Mouse (Mus musculus) heart, embryonic 10.5 days (tissue): ENCODE results near the gene Tfap2c. TPM values are rescaled to one million over a fixed set of nuclear protein-coding genes. Genes with fewer than 3 reads are reported as not detected.
A peak's percentile ranks its signal among the peaks of the same experiment; 100 is the strongest.

Experiments used
- DNase-seq: peaks from one replicate; pipeline ENCODE4 v3.0.0-alpha.2; 2017; ENCODE audit warnings: low spot score
- H3K27ac ChIP-seq: fragments of 300-500 bp; sonication (generic); 2 replicates; pipeline ENCODE4 v1.5.1; 2016; ENCODE audit warnings: mild to moderate bottlenecking
- H3K27me3 ChIP-seq: fragments of 300-500 bp; sonication (generic); 2 replicates; pipeline ENCODE4 v1.6.1; 2016; ENCODE audit warnings: mild to moderate bottlenecking; ENCODE audit not compliant: poor library complexity, insufficient read depth, severe bottlenecking
- H3K36me3 ChIP-seq: fragments of 300-500 bp; sonication (generic); 2 replicates; pipeline ENCODE4 v1.6.1; 2016; ENCODE audit warnings: mild to moderate bottlenecking, moderate library complexity
- H3K4me1 ChIP-seq: fragments of 300-500 bp; sonication (generic); 2 replicates; pipeline ENCODE4 v1.6.1; 2016; ENCODE audit warnings: mild to moderate bottlenecking
- H3K4me3 ChIP-seq: fragments of 300-500 bp; sonication (generic); 2 replicates; pipeline ENCODE4 v1.5.1; 2016; ENCODE audit warnings: mild to moderate bottlenecking, moderate library complexity
- H3K9me3 ChIP-seq: fragments of 300-500 bp; sonication (generic); 2 replicates; pipeline ENCODE4 v1.6.1; 2016; ENCODE audit warnings: mild to moderate bottlenecking, moderate library complexity
- WGBS: fragments of 180-500 bp; shearing (Covaris S2); methylation state at CpG from one replicate; pipeline ENCODE4 v1.1.7; 2016; 5-methylcytosine and 5-hydroxymethylcytosine counted together
- polyA plus RNA-seq: library from polyadenylated mRNA; unstranded; fragments of >200 nt; fragmentation: Nextera tagmentation; extraction: Ambion mirVana; gene quantifications from 2 replicates; pipeline ENCODE4 v1.2.1, GENCODE M21; 2016

Gene Tfap2c
- 0.49 and 2.3 TPM in 2 replicates for polyA plus RNA-seq

DNA sequence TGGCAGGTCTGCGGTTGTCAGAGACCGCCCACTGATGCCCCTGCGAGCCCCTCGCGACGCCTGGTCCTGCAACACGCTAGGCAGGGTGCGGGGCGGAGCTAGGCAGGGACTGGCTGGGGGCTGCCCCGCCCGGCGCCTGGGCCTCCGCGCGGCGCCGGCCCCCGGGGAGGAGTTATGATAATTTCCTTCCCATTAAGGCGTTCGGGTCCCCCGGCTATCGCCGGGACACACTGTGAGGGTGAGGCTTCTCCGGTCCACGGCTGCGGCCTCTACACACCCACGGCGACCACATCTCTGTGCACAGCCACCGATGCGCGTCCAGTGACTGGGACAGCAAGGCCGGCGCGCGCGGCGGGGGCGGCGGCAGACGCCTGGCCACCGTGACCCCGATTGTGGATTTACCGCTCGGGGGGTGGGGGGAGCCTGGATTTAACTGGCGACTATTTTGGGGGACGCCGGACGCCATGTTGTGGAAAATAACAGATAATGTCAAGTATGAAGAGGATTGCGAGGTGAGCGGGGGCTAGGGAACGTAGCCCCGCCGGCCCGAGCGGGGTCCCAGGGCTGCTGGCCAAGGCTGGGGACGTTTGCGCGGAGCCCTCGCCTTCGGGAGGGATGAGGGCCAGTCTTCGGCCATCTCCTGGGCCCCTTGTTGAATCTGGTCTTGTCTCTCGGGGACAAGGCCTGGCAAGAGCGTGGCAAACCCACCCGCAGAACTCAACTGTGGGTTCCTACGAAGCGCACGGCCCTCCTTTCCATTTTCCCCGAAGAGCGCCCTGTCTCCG is at the start of gene Tfap2c:
TSS of gene Tfap2c (plus strand) at position 223 of the 785 bp plus-strand sequence.
- DNase-seq: no peak
- under 1% methylated on average over 70 of the region's 70 CpGs for WGBS
- H3K9me3 ChIP-seq: no peaks in the 10 kb centered on the region
- no peaks in the 10 kb centered on the region for H3K36me3 ChIP-seq
- peaks cover 99% of the 10 kb centered on the region for H3K27me3 ChIP-seq
- H3K4me1 ChIP-seq: peaks cover 54% of the 10 kb centered on the region
- peak within 1 kb of the TSS; percentile 66 for H3K4me3 ChIP-seq
- no peak within 1 kb of the TSS for H3K27ac ChIP-seq

DNA sequence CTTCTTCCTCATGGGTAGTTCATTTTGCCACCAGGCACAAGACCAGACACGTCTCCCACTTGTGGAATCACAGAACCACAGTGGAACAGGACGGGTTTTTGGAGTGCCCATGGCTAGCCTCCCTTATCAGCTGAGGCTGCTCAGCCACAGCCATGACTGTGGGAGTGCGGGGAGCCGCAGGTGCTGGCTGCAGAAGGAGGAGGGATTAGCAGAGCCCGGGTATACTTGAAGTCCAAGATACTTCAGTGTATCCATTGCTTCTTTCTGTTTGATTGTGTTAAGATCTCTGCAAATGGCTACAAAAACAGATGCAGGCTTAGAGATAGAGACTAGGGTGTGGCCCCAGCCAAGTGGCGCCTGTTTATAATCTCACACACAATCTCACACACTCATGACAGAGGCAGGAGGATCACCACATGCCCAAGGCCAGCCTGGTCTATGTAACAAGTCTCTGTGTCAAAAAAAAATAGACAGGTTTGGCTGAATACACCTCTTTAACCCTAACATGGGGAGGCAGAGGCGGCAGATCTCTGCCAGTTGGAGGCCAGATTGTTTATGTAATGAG is 48.6 kb upstream of the Tfap2c start:
- Histone ChIP-seq H3K27ac (no peak overlapping the region), H3K27me3 (no peaks in the 10 kb centered on the region), H3K9me3 (no peaks in the 10 kb centered on the region), H3K4me1 (peaks cover 9% of the 10 kb centered on the region), H3K4me3 (no peak overlapping the region), H3K36me3 (no peaks in the 10 kb centered on the region)
- 22% methylated on average over 7 of the region's 7 CpGs for WGBS
- no peak for DNase-seq

DNA sequence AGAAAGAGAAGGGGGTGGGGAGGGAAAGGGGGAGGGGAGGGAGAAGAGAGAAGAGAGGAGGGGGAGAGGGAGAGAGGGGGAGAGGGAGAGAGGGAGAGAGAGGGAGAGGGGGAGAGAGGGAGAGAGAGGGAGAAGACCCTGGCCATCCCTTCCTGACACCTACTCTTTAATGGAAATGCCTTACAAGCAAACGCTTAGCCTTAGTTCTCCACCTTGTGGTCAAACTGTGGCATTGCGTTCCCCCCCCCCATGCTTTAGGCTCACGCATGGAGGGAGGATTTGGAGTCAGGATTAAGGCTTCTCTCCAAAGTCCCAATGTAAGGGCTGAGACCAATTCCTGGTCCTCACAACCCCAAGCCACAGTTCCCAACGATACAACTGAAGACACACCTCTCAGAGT is 48.1 kb upstream of the Tfap2c start:
- Histone ChIP-seq H3K27ac (no peak overlapping the region), H3K36me3 (no peaks in the 10 kb centered on the region), H3K4me3 (no peak overlapping the region), H3K9me3 (no peaks in the 10 kb centered on the region), H3K4me1 (peaks cover 9% of the 10 kb centered on the region), H3K27me3 (no peaks in the 10 kb centered on the region)
- WGBS: 2% methylated on average over 4 of the region's 4 CpGs
- no peak for DNase-seq

DNA sequence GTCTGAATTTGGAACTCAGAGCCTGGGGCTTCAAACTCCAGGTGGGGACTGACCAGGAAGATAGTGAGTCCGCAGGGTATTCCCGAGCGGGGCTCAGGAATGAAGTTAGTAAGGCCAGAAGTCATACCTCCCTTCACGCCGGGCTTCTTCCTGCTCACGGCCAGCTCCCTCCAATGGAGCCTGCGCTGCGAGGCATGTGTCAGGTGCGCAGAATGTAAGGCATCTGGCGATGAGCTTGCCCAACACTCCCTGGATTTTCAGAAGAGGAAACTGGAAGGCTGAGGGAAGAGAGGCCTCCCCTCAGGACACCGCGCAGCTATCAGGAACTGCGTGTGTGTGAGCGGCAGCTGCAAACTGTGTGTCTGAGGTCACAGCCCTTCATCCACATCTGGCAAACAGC is 47.2 kb upstream of the Tfap2c start:
- 0 out of 2 replicates have a peak overlapping the region, but pooled peaks have one; percentile 8 for H3K27ac ChIP-seq
- H3K4me3 ChIP-seq: no peak overlapping the region
- H3K4me1 ChIP-seq: peaks cover 9% of the 10 kb centered on the region
- DNase-seq: no peak
- H3K9me3 ChIP-seq: no peaks in the 10 kb centered on the region
- 46% methylated on average over 14 of the region's 14 CpGs for WGBS
- no peaks in the 10 kb centered on the region for H3K36me3 ChIP-seq
- H3K27me3 ChIP-seq: no peaks in the 10 kb centered on the region

DNA sequence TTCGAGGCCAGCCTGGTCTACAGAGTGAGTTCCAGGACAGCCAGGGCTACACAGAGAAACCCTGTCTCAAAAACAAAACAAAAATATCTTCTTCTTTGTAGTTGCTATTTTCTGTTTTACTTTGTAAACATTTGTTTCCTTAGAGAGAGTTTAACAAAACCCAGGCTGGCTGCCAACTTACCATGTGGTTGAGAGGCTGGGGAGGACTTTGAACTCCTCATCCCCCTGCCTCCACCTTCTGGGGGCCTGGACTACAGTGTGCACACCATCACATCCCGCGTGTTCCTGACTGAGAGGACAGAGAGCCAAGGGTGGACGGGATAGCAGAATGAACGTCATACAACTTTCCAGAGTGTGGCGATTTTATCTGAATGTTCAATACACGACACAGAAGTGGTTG is 43.3 kb upstream of the Tfap2c start:
- Histone ChIP-seq H3K9me3 (no peaks in the 10 kb centered on the region), H3K4me3 (no peak overlapping the region), H3K4me1 (peaks cover 3% of the 10 kb centered on the region), H3K27me3 (no peaks in the 10 kb centered on the region), H3K36me3 (no peaks in the 10 kb centered on the region), H3K27ac (no peak overlapping the region)
- WGBS: 83% methylated on average over 7 of the region's 7 CpGs
- DNase-seq: no peak

DNA sequence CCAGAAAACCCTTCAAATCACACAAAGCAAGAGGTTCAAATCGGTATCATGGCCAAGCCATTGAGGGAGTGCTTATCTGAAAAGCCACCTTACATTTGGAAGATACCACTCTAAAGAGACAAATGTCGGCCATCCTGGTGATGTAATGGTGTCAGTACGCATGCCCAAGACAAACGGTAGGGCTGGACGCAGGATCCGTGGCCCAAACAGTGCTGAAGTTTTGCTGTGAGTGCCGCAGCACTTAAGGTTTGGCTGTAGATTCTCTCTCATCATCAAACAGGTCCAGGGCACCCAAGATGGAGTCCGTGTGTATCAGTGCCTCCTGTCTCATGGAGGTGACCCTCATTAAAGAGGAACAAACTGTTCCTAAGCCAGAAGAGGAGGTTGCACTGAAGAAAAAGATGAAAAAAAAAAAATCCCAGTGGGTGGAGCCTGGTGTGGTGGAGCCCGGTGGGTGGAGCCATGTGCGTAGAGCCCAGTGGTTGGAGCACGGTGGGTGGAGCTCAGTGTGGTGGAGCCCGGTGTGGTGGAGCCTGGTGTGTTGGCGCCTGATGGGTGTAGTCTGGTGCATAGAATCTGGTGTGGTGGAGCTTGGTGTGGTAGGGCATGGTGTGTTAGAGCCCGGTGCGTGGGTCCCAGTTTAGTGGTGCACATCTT is 39.2 kb upstream of the Tfap2c start:
- no peaks in the 10 kb centered on the region for H3K9me3 ChIP-seq
- no peak for DNase-seq
- 76% methylated on average over 15 of the region's 15 CpGs for WGBS

DNA sequence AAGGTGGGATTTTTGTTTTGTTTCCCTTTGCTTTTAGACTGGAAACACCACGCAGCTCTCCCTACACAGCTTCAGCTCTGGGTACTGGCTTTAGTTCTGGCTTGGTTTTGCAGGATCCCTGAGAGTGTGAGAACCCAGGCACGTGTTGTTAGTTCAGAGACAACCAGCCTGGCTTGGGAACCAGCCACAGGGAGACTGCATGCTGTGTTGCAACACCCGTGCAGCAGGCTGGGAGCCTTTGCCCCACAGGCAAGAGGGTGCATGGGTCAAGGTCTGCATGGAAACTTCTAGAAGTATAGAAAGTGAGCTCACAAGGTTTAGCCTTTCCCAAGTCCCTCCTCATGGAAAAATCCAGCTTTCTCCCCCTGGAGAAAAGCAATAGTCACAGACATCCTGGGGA is 38.5 kb upstream of the Tfap2c start:
- Histone ChIP-seq H3K9me3 (no peaks in the 10 kb centered on the region), H3K4me3 (no peak overlapping the region), H3K27ac (no peak overlapping the region), H3K36me3 (no peaks in the 10 kb centered on the region), H3K4me1 (no peaks in the 10 kb centered on the region), H3K27me3 (0 out of 2 replicates have a peak, but pooled peaks cover 14% of the 10 kb centered on the region)
- WGBS: 49% methylated on average over 3 of the region's 3 CpGs
- no peak for DNase-seq

More for the DNA sequence above, 39.2 kb upstream of the Tfap2c start:
- Histone ChIP-seq H3K27me3 (0 out of 2 replicates have a peak, but pooled peaks cover 14% of the 10 kb centered on the region), H3K4me3 (no peak overlapping the region), H3K27ac (no peak overlapping the region), H3K4me1 (no peaks in the 10 kb centered on the region), H3K36me3 (no peaks in the 10 kb centered on the region)

DNA sequence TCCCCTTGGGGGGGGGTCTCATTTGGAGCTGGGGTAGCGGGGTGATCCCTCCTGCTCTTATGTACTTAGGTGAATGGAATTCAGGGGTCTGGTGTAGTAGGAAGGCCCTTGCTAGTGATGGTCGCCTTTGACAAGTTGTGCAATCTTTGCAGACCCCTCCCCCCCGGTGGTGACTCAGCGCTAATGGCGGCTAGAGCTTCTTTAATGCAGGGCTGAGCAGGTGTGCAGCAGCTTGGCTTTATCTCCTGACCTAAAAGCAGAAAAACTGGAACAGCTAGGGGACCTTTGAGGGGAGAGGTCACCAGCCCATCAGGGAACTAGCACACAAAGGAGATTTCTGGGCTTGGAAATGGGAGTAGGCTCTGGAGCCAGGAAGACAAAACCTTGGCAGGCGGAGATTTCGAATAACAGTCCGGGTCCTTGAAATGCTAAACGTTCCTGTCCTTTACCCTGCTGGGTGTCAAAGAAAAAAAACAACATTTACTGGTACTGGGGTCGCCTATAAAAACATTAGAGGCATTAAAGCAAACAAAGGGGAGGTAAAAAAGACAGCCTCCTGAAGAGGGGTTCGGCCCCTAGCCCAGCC is 32.9 kb upstream of the Tfap2c start:
- H3K27me3 ChIP-seq: peaks cover 14% of the 10 kb centered on the region; the same call in 1 of the 2 replicates

DNA sequence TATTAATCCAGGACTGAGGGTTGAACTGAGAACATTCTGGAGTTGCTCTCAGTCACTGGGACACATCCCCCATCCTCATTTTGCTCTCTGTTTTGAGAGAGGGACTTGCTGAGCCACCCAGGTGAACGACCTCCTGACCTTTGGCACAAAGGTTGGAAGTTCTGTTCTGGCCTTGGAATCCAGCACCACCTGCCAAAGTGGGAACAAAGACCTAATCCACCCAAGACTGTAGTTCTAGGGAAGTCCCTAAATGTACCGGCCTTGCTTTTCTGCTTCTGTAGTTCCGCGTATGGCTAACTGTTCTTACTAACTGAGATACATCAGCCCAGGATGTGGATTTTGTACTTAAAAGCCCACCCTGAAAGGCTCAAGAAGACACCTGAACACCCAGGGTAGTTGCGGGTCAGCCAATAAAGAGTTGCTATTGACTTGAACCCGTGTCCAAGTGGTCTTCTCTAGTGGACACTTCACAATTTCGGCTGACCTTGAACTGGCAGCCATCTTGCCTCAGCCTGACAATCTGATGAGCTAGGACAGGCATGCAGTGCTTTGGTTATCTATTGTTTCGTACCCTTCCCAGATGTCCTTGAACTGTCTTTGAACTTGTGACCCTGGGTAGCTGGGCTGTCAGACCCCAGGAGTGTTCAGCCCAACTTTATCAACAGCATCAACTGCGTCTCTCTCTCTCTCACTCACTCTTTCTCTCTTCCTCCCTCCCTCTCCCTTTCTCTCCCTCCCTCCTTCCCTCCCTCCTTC is 28.6 kb upstream of the Tfap2c start:
- Histone ChIP-seq H3K4me1 (peaks cover 27% of the 10 kb centered on the region), H3K27me3 (no peaks in the 10 kb centered on the region; the same call in 1 of the 2 replicates), H3K9me3 (no peaks in the 10 kb centered on the region), H3K36me3 (no peaks in the 10 kb centered on the region), H3K4me3 (no peak overlapping the region), H3K27ac (peak overlapping the region; percentile 19; the same call in 1 of the 2 replicates)
- 81% methylated on average over 9 of the region's 9 CpGs for WGBS
- DNase-seq: no peak

More for the DNA sequence above, 32.9 kb upstream of the Tfap2c start:
- DNase-seq: no peak
- Histone ChIP-seq H3K4me1 (peaks cover 24% of the 10 kb centered on the region), H3K27ac (no peak overlapping the region), H3K4me3 (no peak overlapping the region), H3K36me3 (no peaks in the 10 kb centered on the region), H3K9me3 (no peaks in the 10 kb centered on the region)
- 28% methylated on average over 11 of the region's 11 CpGs for WGBS

DNA sequence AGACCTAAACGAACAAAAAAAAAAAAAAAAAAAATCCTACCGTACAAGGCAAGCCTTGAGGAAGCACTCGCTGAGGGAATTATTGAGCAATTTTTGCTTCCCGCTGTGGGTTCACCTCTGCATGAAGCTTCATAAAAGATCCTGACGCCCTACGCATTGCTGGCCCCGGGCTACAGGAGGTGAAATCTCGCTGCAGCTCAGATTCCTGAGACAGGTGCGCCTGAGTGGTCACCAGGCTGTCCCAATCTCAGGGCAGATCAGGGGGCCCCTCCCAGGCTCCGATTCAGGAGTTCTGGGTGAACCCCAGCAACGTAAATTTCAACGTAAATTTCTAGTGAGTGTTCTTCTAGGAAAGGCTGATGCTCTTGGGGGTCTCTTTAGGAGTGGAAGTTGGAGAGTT is 26.9 kb upstream of the Tfap2c start:
- peaks cover 21% of the 10 kb centered on the region for H3K4me1 ChIP-seq
- no peak overlapping the region for H3K4me3 ChIP-seq
- no peaks in the 10 kb centered on the region for H3K27me3 ChIP-seq
- 87% methylated on average over 11 of the region's 12 CpGs for whole genome bisulfite sequencing
- no peak for DNase-seq
- no peak overlapping the region for H3K27ac ChIP-seq
- H3K9me3 ChIP-seq: no peaks in the 10 kb centered on the region
- H3K36me3 ChIP-seq: no peaks in the 10 kb centered on the region

DNA sequence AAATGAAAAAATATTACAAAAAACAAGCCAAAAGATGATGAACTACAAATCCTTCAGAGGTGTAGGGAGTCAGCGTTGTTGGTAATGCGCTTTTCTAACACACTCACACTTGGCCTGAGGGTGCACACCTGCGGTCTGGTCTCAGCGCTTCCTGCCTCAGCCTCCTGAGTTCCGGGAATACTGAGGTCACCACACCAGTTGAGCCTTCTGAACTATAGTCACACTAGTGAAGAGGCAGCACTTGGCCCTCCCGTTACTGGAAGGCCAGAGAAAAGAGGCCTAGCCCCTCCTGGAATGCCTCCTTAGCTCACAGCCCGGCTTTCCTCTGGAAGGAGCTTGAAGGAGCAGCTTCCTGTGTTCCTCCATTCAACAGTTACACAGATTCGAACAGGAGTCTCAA is 22.2 kb upstream of the Tfap2c start:
- peaks cover 7% of the 10 kb centered on the region; the same call in 1 of the 2 replicates for H3K4me1 ChIP-seq
- H3K9me3 ChIP-seq: no peaks in the 10 kb centered on the region
- H3K4me3 ChIP-seq: no peak overlapping the region
- no peak for DNase-seq
- 84% methylated on average over 8 of the region's 8 CpGs for WGBS
- no peaks in the 10 kb centered on the region for H3K36me3 ChIP-seq
- H3K27ac ChIP-seq: no peak overlapping the region
- H3K27me3 ChIP-seq: peaks cover 12% of the 10 kb centered on the region

DNA sequence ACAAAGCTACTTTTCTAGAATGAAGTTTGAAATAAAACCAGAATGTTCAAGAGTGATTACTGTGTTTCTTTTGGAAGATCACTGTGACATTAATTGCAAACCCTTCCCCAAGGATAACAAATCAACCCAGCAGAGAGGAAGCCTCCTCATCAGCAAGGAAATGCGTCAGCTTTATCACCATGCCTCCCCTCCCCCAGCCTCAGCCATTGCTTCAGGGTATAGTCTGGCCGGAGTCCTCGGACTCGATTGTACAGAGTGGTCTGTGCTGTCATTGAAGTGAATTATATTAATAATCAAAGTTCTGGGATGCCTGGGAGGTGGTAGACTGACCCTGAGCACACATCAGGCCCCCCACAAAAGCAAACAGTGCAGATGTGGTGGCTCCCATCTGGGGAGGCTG is 5.4 kb upstream of the Tfap2c start:
- no peak overlapping the region for H3K27ac ChIP-seq
- 32% methylated on average over 4 of the region's 4 CpGs for WGBS
- peaks cover 26% of the 10 kb centered on the region for H3K4me1 ChIP-seq
- peaks cover 59% of the 10 kb centered on the region for H3K27me3 ChIP-seq
- no peaks in the 10 kb centered on the region for H3K9me3 ChIP-seq
- no peak for DNase-seq
- no peaks in the 10 kb centered on the region for H3K36me3 ChIP-seq
- no peak overlapping the region for H3K4me3 ChIP-seq
